Mouse (Mus musculus) G1E-ER4 (cell line): ENCODE measurements around the gene Rogdi. TPM values are rescaled to one million over a fixed set of nuclear protein-coding genes. Genes with fewer than 3 reads are reported as not detected.

ENCODE experiments used
- GATA1 ChIP-seq: IDR thresholded peaks from one replicate; pipeline ENCODE4 v1.8.0; 2012; ENCODE audit warnings: low read length, inconsistent platforms
- polyA plus RNA-seq: library from polyadenylated mRNA; stranded (reverse); fragments of >175 nt; gene quantifications from 2 replicates; pipeline ENCODE4 v1.2.3, GENCODE M21; 2012

Gene Rogdi
- polyA plus RNA-seq, 1 experiment, result 17.5 TPM

DNA sequence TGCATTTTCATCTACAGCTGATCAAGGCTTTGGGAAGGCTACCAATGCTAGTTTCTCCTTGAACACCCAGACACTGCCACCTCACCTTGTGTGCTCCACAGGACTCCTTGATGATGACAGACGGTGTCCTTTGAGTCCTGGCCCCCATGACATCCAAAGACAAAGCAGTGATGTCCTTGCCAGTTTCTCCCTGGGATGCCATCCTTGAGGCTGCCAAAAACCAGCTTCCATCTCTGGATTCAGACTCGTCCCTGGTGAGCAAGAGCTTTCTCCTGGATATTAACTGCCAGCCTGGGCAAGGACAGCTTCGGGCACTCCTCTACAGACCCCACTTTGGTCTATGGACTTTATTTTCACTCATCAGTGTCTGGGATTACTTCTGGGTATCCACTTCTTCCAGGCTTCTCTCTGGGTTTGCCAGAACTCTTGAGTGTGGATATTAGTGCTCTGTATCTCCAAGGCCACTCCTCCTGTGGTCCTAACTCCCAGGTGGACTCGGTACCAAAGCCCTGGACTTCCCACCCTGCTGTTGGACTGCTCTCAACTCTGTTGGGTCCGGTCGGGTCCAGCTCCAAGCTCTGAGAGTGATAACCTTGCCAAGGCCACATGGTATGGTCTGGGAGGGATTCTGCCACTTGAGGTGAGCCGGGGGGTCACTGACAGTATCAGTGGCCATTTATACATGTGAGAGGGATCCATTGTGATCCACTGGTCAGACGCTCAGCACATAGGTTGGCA is 47.8 kb downstream of the Rogdi start:
- TF ChIP-seq GATA1, result no peak

DNA sequence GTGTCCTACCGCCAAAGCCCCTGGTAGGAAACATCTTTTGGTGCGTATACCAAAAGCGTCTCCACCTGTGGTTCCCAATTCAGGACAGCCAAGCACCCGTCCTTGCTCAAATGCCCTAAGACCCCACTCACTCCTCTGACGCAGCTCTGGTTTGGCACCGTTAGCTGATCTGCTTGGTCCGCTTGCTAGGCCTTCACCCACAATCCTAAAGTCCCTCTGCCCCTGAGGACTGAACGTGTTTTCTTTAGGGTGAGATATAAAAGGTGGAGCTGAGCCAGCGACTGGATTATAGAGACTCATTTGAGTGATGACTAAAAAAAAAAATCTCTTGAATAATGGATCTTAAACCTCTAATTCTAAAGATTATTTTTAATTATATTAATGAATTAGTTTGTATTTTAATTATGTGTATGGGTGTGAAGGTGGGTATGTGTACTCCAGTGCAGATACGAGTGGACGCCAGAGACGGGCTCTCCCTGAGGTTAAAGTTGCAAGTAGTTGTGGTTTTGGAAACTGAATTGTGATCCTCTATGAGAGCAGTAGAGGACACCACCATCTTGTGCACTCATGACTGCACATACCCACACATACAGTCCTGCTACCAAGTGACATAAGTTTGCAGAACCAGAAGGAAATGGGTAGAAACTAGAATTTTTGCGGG is 48.5 kb downstream of the Rogdi start:
- no peak for TF ChIP-seq GATA1

DNA sequence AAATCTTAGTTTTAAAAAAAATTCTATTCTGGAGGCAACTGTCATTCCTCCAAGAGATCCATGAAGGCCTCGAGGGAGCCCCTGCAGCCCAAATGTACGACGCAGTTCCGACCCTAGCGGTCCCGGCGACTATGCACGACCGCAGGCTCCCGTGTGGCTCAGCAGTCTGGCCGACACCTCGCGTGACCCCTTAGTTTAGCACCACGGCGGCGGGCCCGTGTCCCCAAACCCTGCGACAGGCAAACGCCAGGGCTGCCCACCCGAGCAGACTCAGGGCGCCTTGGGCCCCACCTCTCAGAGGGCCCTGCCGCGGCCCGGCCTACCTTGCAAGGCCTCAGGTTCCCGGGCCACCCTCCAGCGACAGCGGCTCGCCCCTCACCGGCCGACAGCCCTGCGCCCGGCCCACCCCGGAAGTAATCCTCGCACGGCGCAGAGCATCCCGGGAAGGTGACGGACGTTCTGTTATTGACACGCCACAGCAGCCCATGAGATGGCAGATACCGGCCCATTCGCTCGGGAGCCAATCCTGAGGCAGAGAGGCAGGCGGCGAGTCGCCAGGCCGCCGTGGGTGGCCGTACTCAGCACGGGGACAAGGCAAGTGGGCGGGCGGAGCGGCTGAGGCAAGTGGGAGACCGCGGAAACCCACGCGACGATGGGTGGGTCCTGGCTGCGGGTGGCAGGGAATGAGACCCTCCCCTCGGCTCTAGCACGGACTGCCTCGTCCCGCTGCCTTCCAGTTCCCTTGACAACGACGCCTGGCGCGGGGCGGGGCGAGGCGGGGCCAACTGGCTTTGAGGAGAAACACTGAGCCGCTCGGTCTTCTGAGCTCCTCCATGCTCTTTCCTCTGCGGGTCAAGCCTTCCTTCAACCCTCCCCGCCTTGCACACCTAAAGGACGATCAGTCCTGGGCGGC is 49.3 kb downstream of the Rogdi start, which contains the start of gene Anks3:
Gene Anks3, minus strand, starts transcription at position 409 of the 913 bp plus-strand sequence.
- TF ChIP-seq GATA1, result no peak

DNA sequence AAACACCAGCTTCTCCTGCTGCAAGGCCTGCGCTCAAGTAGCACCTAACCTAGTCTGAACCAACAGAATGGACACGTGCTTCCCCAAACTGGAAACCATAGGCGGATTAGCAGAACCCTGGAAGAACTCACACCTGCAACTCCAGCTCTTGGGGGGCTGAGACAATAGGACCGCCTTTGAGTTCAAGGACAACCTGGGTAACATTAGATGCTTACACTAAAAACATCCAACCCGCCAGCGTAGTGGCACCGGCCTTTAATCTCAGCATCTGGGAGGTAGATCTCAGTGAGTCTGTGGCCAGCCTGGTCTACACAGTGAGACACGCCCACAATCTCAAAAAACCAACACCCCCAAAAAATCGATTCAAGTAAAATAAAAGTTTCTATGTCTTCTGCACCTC is 50.0 kb downstream of the Rogdi start:
- no peak for TF ChIP-seq GATA1

DNA sequence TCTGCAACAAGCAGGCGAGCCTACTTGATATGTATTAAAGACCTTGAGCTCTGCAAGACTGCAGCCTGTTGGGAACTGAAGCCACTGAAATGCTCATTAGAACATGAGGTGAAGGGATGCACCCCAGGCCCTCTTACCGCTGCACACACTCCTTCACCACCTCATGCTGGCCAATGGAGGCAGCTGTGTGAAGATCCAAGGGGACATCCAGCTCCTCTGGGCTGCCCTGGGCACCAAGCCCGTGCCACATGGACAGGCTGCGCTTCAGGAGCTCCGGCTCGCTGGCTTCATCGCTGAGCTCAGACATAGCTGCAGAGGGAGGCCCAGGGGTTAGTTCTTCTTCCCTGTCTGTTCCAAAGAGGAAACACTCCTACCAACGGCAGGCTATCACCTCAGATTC is 53.1 kb downstream of the Rogdi start:
- TF ChIP-seq GATA1, result no peak

Other genes starting within 250 kb of the Rogdi start
- 34.7 and 56.1 TPM in 2 replicates for gene Cdip1, start 223.3 kb downstream of the Rogdi start, polyA plus RNA-seq
- not detected in 2 replicates for gene 4930562C15Rik, start 178.1 kb downstream of the Rogdi start, polyA plus RNA-seq
- gene Ubald1, start 133.2 kb downstream of the Rogdi start, polyA plus RNA-seq, result 162 and 189 TPM in 2 replicates
- 21.5 and 23.9 TPM in 2 replicates for gene Mgrn1, start 127.3 kb downstream of the Rogdi start, polyA plus RNA-seq
- gene Nudt16l1, start 74.8 kb downstream of the Rogdi start, polyA plus RNA-seq, result 45.2 and 49.4 TPM in 2 replicates
- gene Anks3, start 49.3 kb downstream of the Rogdi start, polyA plus RNA-seq, result 21.3 and 23.5 TPM in 2 replicates
- 0.08 TPM in 1 of 2 replicates, not detected in the other for gene Sept12, start 15.7 kb downstream of the Rogdi start, polyA plus RNA-seq
- gene Smim22, start 6.3 kb downstream of the Rogdi start, polyA plus RNA-seq, result not detected in 2 replicates
- 17.1 and 26.7 TPM in 2 replicates for gene Glyr1, start 36.3 kb upstream of the Rogdi start, polyA plus RNA-seq
- 15.6 and 16.6 TPM in 2 replicates for gene Ubn1, start 36.5 kb upstream of the Rogdi start, polyA plus RNA-seq
- gene Ppl, start 118.9 kb upstream of the Rogdi start, polyA plus RNA-seq, result not detected in 2 replicates
- not detected in 2 replicates for gene Sec14l5, start 133.6 kb upstream of the Rogdi start, polyA plus RNA-seq
- 22.6 and 25.4 TPM in 2 replicates for gene Nagpa, start 190.5 kb upstream of the Rogdi start, polyA plus RNA-seq
- gene AU021092, start 208.7 kb upstream of the Rogdi start, polyA plus RNA-seq, result not detected in 2 replicates
- gene Alg1, start 220.1 kb upstream of the Rogdi start, polyA plus RNA-seq, result 4.3 and 9.2 TPM in 2 replicates
- gene Eef2kmt, start 242.4 kb upstream of the Rogdi start, polyA plus RNA-seq, result 3.8 and 4.6 TPM in 2 replicates